ENCODE assay signal across 7 mouse cellular contexts in the genomic region with DNA sequence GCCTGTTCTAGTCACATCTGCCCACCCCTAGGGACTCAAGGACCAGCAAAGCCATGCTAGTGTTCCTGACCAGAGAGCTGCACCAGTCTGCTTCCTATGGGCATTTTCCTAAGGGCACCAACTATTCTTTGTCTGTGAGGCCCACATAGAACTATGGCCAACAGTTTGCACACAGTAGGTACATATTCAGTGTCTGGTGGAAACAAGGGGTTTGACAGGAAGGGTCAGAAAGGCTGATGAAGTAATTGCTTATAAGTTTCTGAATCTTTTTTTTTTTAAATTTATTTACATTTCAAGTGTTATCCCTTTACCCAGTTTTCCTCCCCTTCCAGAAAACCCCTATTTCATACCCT.
DNase-seq lines count a peak whose midpoint lies in the region; ATAC-seq lines count a peak whose summit lies in the region.

No protein-coding gene starts in this region.

- H3K9me3 ChIP-seq in lung, embryonic 16.5 days (ENCODE audit: control insufficient read depth, low read length): no peaks in the 10 kb centered on the region
- no peaks in the 10 kb centered on the region for H3K9me3 ChIP-seq in forebrain, embryonic 13.5 days (replicated peaks)
- H3K9me3 ChIP-seq in limb, embryonic 13.5 days: no peaks in the 10 kb centered on the region
- H3K9me3 ChIP-seq in stomach, embryonic 14.5 days (ENCODE audit: control insufficient read depth, low read depth, low read length): no peaks in the 10 kb centered on the region

- H3K4me1 ChIP-seq in lung, embryonic 16.5 days (replicated peaks; ENCODE audit: control insufficient read depth, insufficient read depth, low read length): peaks cover 5% of the 10 kb centered on the region
- peaks cover 5% of the 10 kb centered on the region for H3K4me1 ChIP-seq in forebrain, embryonic 13.5 days
- H3K4me1 ChIP-seq in limb, embryonic 13.5 days: peaks cover 10% of the 10 kb centered on the region
- peaks cover under 1% of the 10 kb centered on the region; the same call in 1 of the 2 replicates for H3K4me1 ChIP-seq in stomach, embryonic 14.5 days (ENCODE audit: control insufficient read depth, insufficient read depth, low read length)

- no peak for DNase-seq in lung, postnatal 36 days
- no peak for DNase-seq in frontal cortex, postnatal 25 days (ENCODE audit: low spot score in 2 of 2)
- no peak for DNase-seq in right cerebral cortex, adult 2 months (ENCODE audit: low spot score in 2 of 2)

- no peak overlapping the region; the same call in 1 of the 2 replicates for H3K27ac ChIP-seq in lung, embryonic 16.5 days (ENCODE audit: low read length)
- H3K27ac ChIP-seq in forebrain, embryonic 13.5 days: no peak overlapping the region
- no peak overlapping the region for H3K27ac ChIP-seq in limb, embryonic 13.5 days
- H3K27ac ChIP-seq in stomach, embryonic 14.5 days (ENCODE audit: low read length): no peak overlapping the region

- no peaks in the 10 kb centered on the region for H3K36me3 ChIP-seq in lung, embryonic 16.5 days (ENCODE audit: control insufficient read depth, insufficient read depth, low read length)
- no peaks in the 10 kb centered on the region for H3K36me3 ChIP-seq in forebrain, embryonic 13.5 days (ENCODE audit: poor library complexity, severe bottlenecking)
- no peaks in the 10 kb centered on the region for H3K36me3 ChIP-seq in limb, embryonic 13.5 days
- H3K36me3 ChIP-seq in stomach, embryonic 14.5 days (ENCODE audit: control insufficient read depth, insufficient read depth, low read length): no peaks in the 10 kb centered on the region

- no peaks in the 10 kb centered on the region for H3K27me3 ChIP-seq in lung, embryonic 16.5 days (ENCODE audit: control insufficient read depth, insufficient read depth, low read depth, low read length)
- H3K27me3 ChIP-seq in forebrain, embryonic 13.5 days: no peaks in the 10 kb centered on the region
- H3K27me3 ChIP-seq in limb, embryonic 13.5 days: no peaks in the 10 kb centered on the region
- H3K27me3 ChIP-seq in stomach, embryonic 14.5 days (ENCODE audit: control insufficient read depth, insufficient read depth, low read length): no peaks in the 10 kb centered on the region

- no peak for ATAC-seq in lung, embryonic 16.5 days (ENCODE audit: low read depth)
- no peak for ATAC-seq in forebrain, embryonic 13.5 days
- ATAC-seq in limb, embryonic 13.5 days (ENCODE audit: low FRiP score, low read depth): no peak
- peak; percentile 14; the same call in 1 of the 2 replicates for ATAC-seq in stomach, embryonic 14.5 days (ENCODE audit: insufficient number of reproducible peaks, insufficient read depth, low FRiP score, low read depth)

- peak overlapping the region; percentile 46; the same call in 1 of the 2 replicates for H3K4me3 ChIP-seq in lung, embryonic 16.5 days (ENCODE audit: low read length)
- H3K4me3 ChIP-seq in forebrain, embryonic 13.5 days: no peak overlapping the region
- peak overlapping the region; percentile 30 for H3K4me3 ChIP-seq in limb, embryonic 13.5 days
- no peak overlapping the region for H3K4me3 ChIP-seq in stomach, embryonic 14.5 days (ENCODE audit: low read depth, low read length)

- peak overlapping the region; percentile 60; the same call in 1 of the 2 replicates for H3K9ac ChIP-seq in lung, embryonic 16.5 days (ENCODE audit: low read length)
- no peak overlapping the region for H3K9ac ChIP-seq in forebrain, embryonic 13.5 days
- peak overlapping the region; percentile 53 for H3K9ac ChIP-seq in limb, embryonic 13.5 days
- no peak overlapping the region for H3K9ac ChIP-seq in stomach, embryonic 14.5 days (replicated peaks; ENCODE audit: low read depth, low read length)

- peak overlapping the region; percentile 59 for H3K4me2 ChIP-seq in lung, embryonic 16.5 days (ENCODE audit: low read depth, low read length)
- H3K4me2 ChIP-seq in forebrain, embryonic 13.5 days: peak overlapping the region; percentile 39
- peak overlapping the region; percentile 59 for H3K4me2 ChIP-seq in limb, embryonic 13.5 days (replicated peaks)
- no peak overlapping the region for H3K4me2 ChIP-seq in stomach, embryonic 14.5 days (replicated peaks; ENCODE audit: low read depth, low read length)

Comparison
In these comparisons a context has a peak if more than half of its experiments do, and no peak if none do; other contexts are left out.
1. H3K4me3 ChIP-seq: peak in lung, embryonic 16.5 days (single experiment) and limb, embryonic 13.5 days (single experiment); none in forebrain, embryonic 13.5 days (single experiment) and stomach, embryonic 14.5 days (single experiment).
2. H3K9ac ChIP-seq: peak in lung, embryonic 16.5 days (single experiment) and limb, embryonic 13.5 days (single experiment); none in forebrain, embryonic 13.5 days (single experiment) and stomach, embryonic 14.5 days (single experiment).